Mouse (Mus musculus): ENCODE data around the gene Gnl3. TPM values are rescaled to one million over a fixed set of nuclear protein-coding genes. Genes with fewer than 3 reads are reported as not detected.
A peak's percentile ranks its signal among the peaks of the same experiment; 100 is the strongest.

Gnl3 gene
- polyA plus RNA-seq, 1 experiment = 56.7 TPM

- H3ac ChIP-seq (ENCODE audit: control insufficient read depth, insufficient read length, low read depth) = no peak overlapping the region
- peaks cover 62% of the 10 kb centered on the region for H3K79me3 ChIP-seq (ENCODE audit: low read depth)
- H3K4me3 ChIP-seq (ENCODE audit: insufficient read depth, poor library complexity, severe bottlenecking) = no peak overlapping the region
- peaks cover 82% of the 10 kb centered on the region for H3K79me2 ChIP-seq (ENCODE audit: control insufficient read depth, insufficient read depth)
- TF ChIP-seq USF1 (IDR thresholded peaks at IDR 0.05; ENCODE audit: low read depth) = no peak
- no peak for TF ChIP-seq CEBPB (IDR thresholded peaks at IDR 0.05; ENCODE audit: low read depth)
- TF ChIP-seq CTCF (IDR thresholded peaks at IDR 0.05; ENCODE audit: control insufficient read depth, insufficient read depth, insufficient read length) = no peak
- TF ChIP-seq FOSL1 (IDR thresholded peaks at IDR 0.05; ENCODE audit: insufficient read depth, low read length, poor library complexity, severe bottlenecking) = no peak
- H3K36me3 ChIP-seq (ENCODE audit: control insufficient read depth, insufficient read depth) = peaks cover 60% of the 10 kb centered on the region
- no peaks in the 10 kb centered on the region for H3K27me3 ChIP-seq (ENCODE audit: control insufficient read depth, insufficient read depth, insufficient read length)
Observed at GRCm38 (mm10) chr14:31022579-31022978, 3.6 kb upstream of the Gnl3 start.

DNA sequence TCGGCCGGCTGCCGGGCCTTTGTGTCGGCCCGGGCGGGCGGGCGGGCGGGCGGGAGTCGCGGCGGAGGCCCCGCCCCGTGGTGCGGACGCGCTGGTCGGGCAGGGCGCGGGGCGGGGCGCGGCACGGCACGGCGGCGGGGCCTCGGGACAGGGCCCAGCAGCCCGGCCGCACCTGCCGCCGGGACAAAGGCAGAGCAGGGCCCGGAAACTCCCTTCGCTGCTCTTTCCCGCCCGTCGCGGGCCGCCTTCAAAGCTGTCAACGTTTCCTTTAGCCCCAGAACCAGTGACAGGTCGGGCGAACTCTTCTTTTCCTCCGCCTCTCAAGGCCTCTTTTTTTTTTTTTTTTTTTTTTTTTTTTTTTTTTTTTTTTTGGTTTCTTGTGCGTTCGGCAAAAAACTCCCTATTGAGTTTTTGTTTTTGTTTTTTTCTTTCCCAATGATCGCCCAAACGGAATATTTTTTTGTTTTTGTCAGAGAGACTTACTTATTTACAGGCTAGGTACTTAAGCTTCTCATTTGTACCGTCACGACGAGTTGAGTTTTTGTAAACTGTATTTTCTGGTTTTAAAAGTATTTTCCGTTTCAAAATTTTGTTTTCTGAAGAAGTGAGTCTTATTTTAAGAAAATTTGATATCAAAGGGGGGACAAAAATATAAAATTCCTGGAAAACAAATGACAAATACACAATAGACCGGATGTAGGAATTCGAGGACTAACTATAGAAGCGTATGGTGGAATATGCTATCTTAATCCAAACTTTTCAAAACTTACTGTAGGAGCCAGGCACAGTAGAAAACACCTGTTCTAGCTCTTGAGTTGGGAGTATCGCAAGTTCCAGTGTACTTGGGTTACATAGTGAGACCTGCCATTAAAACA is 616 bp upstream of the Gnl3 start:
- no peaks in the 10 kb centered on the region for H3K27me3 ChIP-seq (ENCODE audit: control insufficient read depth, insufficient read depth, insufficient read length)
- no peak for TF ChIP-seq FOSL1 (IDR thresholded peaks at IDR 0.05; ENCODE audit: insufficient read depth, low read length, poor library complexity, severe bottlenecking)
- peak; percentile 33 for TF ChIP-seq MYOD1 (IDR thresholded peaks at IDR 0.05; ENCODE audit: control insufficient read depth, insufficient read length, low read depth)
- H3K36me3 ChIP-seq (ENCODE audit: control insufficient read depth, insufficient read depth) = peaks cover 61% of the 10 kb centered on the region
- peaks cover 96% of the 10 kb centered on the region for H3K79me2 ChIP-seq (ENCODE audit: control insufficient read depth, insufficient read depth)
- peaks cover 87% of the 10 kb centered on the region for H3K79me3 ChIP-seq (ENCODE audit: low read depth)
- peak overlapping the region; percentile 100 for H3K4me3 ChIP-seq (ENCODE audit: insufficient read depth, poor library complexity, severe bottlenecking)
- H3ac ChIP-seq (ENCODE audit: control insufficient read depth, insufficient read length, low read depth) = peak overlapping the region; percentile 61

DNA sequence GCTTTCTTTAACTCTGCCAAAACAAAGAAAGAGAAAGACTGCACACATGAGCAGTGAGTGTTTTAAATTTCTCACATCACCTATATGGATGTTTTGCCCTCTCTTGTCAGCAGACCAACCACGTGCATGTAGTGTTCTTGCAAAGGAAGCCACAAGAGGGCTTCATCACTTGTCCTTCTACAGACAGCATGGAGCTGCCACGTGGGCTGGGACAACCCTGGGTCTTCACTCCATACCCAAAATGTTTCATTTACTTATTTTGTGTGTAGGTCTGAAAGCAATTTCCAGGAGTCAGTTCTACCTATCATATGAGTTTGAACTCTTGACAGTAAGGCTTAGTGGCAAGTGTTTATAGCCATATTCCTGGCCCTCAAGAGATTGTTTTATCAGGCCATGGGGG is 1.1 kb downstream of the Gnl3 start:
- Histone ChIP-seq H3K27me3 (ENCODE audit: control insufficient read depth, insufficient read depth, insufficient read length) (no peaks in the 10 kb centered on the region), H3K79me2 (ENCODE audit: control insufficient read depth, insufficient read depth) (peaks cover 91% of the 10 kb centered on the region), H3ac (ENCODE audit: control insufficient read depth, insufficient read length, low read depth) (peak overlapping the region; percentile 98), H3K4me3 (ENCODE audit: insufficient read depth, poor library complexity, severe bottlenecking) (peak overlapping the region; percentile 100), H3K36me3 (ENCODE audit: control insufficient read depth, insufficient read depth) (peaks cover 62% of the 10 kb centered on the region), H3K79me3 (ENCODE audit: low read depth) (peaks cover 75% of the 10 kb centered on the region)
- TF ChIP-seq MYOG (IDR thresholded peaks at IDR 0.05; ENCODE audit: control insufficient read depth, extremely low read depth, insufficient read length) (no peak), CTCF (IDR thresholded peaks at IDR 0.05; ENCODE audit: control insufficient read depth, insufficient read depth, insufficient read length) (no peak), FOSL1 (IDR thresholded peaks at IDR 0.05; ENCODE audit: insufficient read depth, low read length, poor library complexity, severe bottlenecking) (no peak), USF1 (IDR thresholded peaks at IDR 0.05; ENCODE audit: low read depth) (peak; percentile 73), MAX (IDR thresholded peaks at IDR 0.05) (peak; percentile 99)

DNA sequence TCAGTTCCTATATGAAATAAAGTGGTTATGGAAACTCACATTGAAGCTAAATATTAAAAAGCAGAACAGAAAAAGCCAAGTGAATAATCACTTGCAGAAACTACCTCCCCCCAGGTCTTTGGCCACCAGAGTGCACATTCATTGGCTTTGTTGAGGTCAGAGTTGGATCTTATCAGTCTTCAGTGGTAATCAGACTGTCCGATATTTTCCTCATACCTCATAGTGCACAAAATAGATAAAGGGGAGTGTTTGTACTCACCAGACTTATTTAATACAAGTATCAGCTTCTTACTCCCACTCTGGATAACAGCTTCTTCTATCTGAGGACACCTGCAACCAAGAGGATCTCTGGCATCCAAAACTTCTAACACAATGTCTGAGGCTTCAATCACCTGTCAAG is 2.9 kb downstream of the Gnl3 start:
- Histone ChIP-seq H3K27me3 (ENCODE audit: control insufficient read depth, insufficient read depth, insufficient read length) (no peaks in the 10 kb centered on the region), H3K4me3 (ENCODE audit: insufficient read depth, poor library complexity, severe bottlenecking) (no peak overlapping the region), H3K79me3 (ENCODE audit: low read depth) (peaks cover 59% of the 10 kb centered on the region), H3K36me3 (ENCODE audit: control insufficient read depth, insufficient read depth) (peaks cover 68% of the 10 kb centered on the region), H3K79me2 (ENCODE audit: control insufficient read depth, insufficient read depth) (peaks cover 73% of the 10 kb centered on the region), H3ac (ENCODE audit: control insufficient read depth, insufficient read length, low read depth) (no peak overlapping the region)
- TF ChIP-seq USF1 (IDR thresholded peaks at IDR 0.05; ENCODE audit: low read depth) = no peak
- no peak for TF ChIP-seq FOSL1 (IDR thresholded peaks at IDR 0.05; ENCODE audit: insufficient read depth, low read length, poor library complexity, severe bottlenecking)
- TF ChIP-seq CTCF (IDR thresholded peaks at IDR 0.05; ENCODE audit: control insufficient read depth, insufficient read depth, insufficient read length) = no peak

DNA sequence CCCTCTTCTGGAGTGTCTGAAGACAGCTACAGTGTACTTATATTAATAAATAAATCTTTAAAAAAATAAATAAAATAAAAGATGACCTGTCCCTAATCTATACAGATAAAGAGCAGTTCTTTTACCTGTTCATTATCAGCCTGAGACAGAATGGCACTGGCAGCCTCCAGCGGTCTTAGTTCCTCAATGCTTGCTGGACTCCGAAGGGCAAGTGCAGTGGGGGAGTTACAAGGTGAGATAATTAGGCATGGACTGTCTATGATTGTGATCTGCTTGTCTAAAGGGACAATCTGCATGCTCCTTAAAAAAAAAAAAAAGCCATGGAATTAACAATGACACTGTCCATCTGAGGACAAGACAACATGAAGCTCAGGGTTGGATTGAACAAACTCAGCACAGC is 5.0 kb downstream of the Gnl3 start:
- Histone ChIP-seq H3K79me2 (ENCODE audit: control insufficient read depth, insufficient read depth) (peaks cover 55% of the 10 kb centered on the region), H3K79me3 (ENCODE audit: low read depth) (peaks cover 44% of the 10 kb centered on the region), H3K27me3 (ENCODE audit: control insufficient read depth, insufficient read depth, insufficient read length) (no peaks in the 10 kb centered on the region), H3K4me3 (ENCODE audit: insufficient read depth, poor library complexity, severe bottlenecking) (no peak overlapping the region), H3K36me3 (ENCODE audit: control insufficient read depth, insufficient read depth) (peaks cover 79% of the 10 kb centered on the region), H3ac (ENCODE audit: control insufficient read depth, insufficient read length, low read depth) (no peak overlapping the region)
- TF ChIP-seq MYOG (IDR thresholded peaks at IDR 0.05; ENCODE audit: control insufficient read depth, extremely low read depth, insufficient read length) (no peak), MAX (IDR thresholded peaks at IDR 0.05) (no peak), USF1 (IDR thresholded peaks at IDR 0.05; ENCODE audit: low read depth) (no peak), FOSL1 (IDR thresholded peaks at IDR 0.05; ENCODE audit: insufficient read depth, low read length, poor library complexity, severe bottlenecking) (no peak), CEBPB (IDR thresholded peaks at IDR 0.05; ENCODE audit: low read depth) (no peak), CTCF (IDR thresholded peaks at IDR 0.05; ENCODE audit: control insufficient read depth, insufficient read depth, insufficient read length) (no peak), MYOD1 (IDR thresholded peaks at IDR 0.05; ENCODE audit: control insufficient read depth, insufficient read length, low read depth) (no peak)

DNA sequence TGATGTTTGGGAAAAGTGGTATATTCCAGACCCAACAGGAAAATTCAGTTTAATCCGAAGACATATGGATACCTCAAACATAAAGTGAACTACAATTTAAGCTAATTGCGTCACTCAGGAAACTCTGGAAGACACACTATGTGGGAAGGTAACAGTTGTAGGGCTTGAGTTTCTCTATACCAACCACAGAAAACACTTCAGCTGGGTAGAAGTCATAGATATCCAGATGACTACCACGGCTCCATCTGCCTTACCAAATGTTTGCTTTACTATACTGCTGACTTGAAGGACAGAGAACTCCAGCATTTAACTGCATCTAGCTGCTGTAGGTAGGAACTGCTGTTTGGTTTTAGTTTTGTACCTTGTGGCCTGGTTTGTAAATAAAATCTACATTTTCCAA is 7.4 kb downstream of the Gnl3 start:
- Histone ChIP-seq H3K4me3 (ENCODE audit: insufficient read depth, poor library complexity, severe bottlenecking) (no peak overlapping the region), H3K79me3 (ENCODE audit: low read depth) (peaks cover 22% of the 10 kb centered on the region), H3K27me3 (ENCODE audit: control insufficient read depth, insufficient read depth, insufficient read length) (no peaks in the 10 kb centered on the region), H3K79me2 (ENCODE audit: control insufficient read depth, insufficient read depth) (peaks cover 32% of the 10 kb centered on the region), H3ac (ENCODE audit: control insufficient read depth, insufficient read length, low read depth) (no peak overlapping the region), H3K36me3 (ENCODE audit: control insufficient read depth, insufficient read depth) (peaks cover 79% of the 10 kb centered on the region)
- no peak for TF ChIP-seq CTCF (IDR thresholded peaks at IDR 0.05; ENCODE audit: control insufficient read depth, insufficient read depth, insufficient read length)
- no peak for TF ChIP-seq MYOG (IDR thresholded peaks at IDR 0.05; ENCODE audit: control insufficient read depth, extremely low read depth, insufficient read length)
- TF ChIP-seq USF1 (IDR thresholded peaks at IDR 0.05; ENCODE audit: low read depth) = no peak
- no peak for TF ChIP-seq CEBPB (IDR thresholded peaks at IDR 0.05; ENCODE audit: low read depth)
- no peak for TF ChIP-seq MYOD1 (IDR thresholded peaks at IDR 0.05; ENCODE audit: control insufficient read depth, insufficient read length, low read depth)
- TF ChIP-seq FOSL1 (IDR thresholded peaks at IDR 0.05; ENCODE audit: insufficient read depth, low read length, poor library complexity, severe bottlenecking) = no peak
- no peak for TF ChIP-seq MAX (IDR thresholded peaks at IDR 0.05)
